Mouse (Mus musculus): Measurements from ENCODE around the gene Wwc1. TPM values are rescaled to one million over a fixed set of nuclear protein-coding genes. Genes with fewer than 3 reads are reported as not detected.

Gene Wwc1
- 0.16 TPM in 1 of 2 replicates, not detected in the other for polyA plus RNA-seq (2012; ENCODE audit: insufficient read depth, insufficient read length, missing spikeins)

DNA sequence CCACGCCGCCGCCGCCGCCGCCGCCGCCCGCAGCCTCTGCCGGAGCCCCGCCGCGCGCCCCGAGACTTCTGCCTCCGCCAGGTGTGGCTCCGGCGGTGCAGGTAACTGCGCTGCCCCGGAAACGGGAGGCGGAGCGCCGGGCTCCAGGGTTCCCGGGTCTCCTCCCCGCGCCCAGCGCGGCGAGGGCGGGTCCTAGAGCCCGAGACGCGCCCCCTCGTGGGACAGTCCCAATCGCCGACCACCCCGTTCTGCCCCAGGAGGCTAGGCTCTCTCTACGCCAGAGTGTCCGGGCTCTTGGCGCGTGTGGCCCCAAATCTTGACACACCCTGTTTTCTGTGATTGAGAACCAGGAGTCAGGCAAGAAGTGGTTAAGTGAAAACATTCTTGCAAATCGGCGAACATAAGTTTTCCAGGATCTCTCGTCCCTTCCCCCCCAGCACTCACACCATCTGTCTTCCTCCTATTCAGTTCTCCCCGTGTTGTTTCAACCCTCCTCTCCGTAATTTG lies at the start of gene Wwc1:
Gene Wwc1 (minus strand): TSS at position 117 of the 507 bp plus-strand sequence.
- no peak for TF ChIP-seq CTCF (IDR thresholded peaks at IDR 0.05; ENCODE audit: low read depth, low read length)
- TF ChIP-seq POLR2A (IDR thresholded peaks at IDR 0.05; ENCODE audit: borderline replicate concordance, low read depth, low read length): no peak
- no peak within 1 kb of the TSS for H3K4me3 ChIP-seq (ENCODE audit: insufficient read depth, low read length)
- H3K4me1 ChIP-seq (ENCODE audit: control insufficient read depth, insufficient read depth, low read length): no peaks in the 10 kb centered on the region
- H3K27ac ChIP-seq (ENCODE audit: insufficient read depth, low read depth, low read length): no peak within 1 kb of the TSS

DNA sequence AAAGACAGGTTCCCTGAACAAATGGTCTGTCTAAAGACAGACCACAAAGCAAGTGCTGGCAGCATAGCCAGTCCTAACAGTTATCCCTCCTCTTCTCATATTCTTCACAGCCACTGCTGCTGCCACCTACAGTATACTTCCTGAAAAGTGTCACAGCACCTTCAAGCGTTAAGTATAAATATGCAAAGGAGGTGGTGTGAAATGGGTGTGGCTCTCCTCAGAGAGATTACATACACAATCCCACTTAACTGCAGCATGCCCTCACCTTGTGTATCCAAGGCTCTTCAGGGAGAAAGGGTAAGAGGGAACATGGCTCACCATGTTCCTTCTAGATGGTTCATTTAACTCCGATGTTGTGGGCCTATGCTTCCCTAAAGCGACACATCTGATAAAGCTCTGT lies 39.7 kb upstream of the Wwc1 start:
- no peak overlapping the region for H3K27ac ChIP-seq (ENCODE audit: insufficient read depth, low read depth, low read length)
- H3K4me1 ChIP-seq (ENCODE audit: control insufficient read depth, insufficient read depth, low read length): no peaks in the 10 kb centered on the region
- no peak for TF ChIP-seq CTCF (IDR thresholded peaks at IDR 0.05; ENCODE audit: low read depth, low read length)
- no peak for TF ChIP-seq POLR2A (IDR thresholded peaks at IDR 0.05; ENCODE audit: borderline replicate concordance, low read depth, low read length)
- no peak overlapping the region for H3K4me3 ChIP-seq (ENCODE audit: insufficient read depth, low read length)

DNA sequence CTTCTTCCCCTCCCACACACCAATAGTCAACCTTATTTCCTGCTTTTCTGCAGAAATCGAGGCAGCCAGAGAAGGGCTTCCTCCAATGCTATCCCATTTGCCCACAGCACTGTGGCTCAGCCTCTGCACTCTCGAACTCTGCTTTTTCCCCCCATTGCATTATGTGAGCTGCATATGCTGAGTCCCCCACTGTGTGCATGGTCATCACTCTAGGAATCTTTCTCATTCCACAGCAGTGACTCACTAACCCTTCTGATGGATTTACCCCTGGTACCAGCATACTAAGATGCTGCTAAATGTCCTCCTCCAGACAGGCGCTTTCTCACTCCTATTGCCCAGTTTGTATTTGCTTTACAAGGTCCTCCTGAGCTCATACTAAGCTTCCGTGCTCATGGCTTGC lies 32.9 kb upstream of the Wwc1 start:
- Histone ChIP-seq H3K4me3 (ENCODE audit: insufficient read depth, low read length) (no peak overlapping the region), H3K4me1 (ENCODE audit: control insufficient read depth, insufficient read depth, low read length) (no peaks in the 10 kb centered on the region), H3K27ac (ENCODE audit: insufficient read depth, low read depth, low read length) (no peak overlapping the region)
- no peak for TF ChIP-seq CTCF (IDR thresholded peaks at IDR 0.05; ENCODE audit: low read depth, low read length)
- TF ChIP-seq POLR2A (IDR thresholded peaks at IDR 0.05; ENCODE audit: borderline replicate concordance, low read depth, low read length): no peak

DNA sequence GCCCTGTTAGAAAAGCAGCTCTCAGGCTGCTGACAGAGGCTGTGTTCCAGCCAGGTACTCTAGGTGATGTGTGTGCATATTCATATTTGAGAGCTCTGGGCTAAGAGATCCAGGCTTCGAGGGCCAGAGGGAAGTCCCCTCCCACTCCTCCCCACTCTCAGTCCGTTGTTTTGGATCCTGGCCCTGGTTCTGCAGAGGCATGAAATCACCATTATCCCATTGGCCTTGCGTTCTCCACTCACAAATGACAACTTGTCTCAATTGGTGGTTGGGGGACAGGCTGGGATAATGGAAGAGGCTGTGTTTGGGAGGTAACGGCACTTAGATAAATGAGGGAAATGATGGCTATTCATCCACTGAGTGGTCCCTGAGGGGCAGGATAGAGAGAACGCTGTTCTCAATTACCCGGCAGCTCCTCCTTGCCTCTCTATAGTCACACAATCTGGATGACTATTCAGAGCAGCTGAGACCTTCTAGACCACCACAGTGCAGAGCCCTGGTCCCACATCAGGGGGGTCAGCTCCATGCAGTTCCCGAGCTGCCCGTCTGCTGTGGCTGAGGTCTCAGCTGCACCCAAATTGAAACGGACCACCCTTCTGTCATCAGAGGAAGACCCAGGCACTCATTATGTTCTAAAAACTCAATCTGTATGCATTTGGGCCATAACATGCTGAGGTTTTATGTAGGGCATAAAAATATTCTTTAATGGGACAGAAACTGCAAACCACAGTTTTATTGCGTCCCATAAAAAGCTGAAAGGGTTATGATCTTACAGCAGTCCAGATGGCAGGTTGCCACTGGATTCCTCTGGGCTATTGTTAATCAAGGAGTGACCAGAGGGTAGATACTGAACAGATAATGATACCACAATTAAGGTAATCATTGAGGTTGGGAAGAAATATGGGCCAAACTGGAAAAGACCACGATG lies 29.2 kb upstream of the Wwc1 start:
- H3K4me1 ChIP-seq (ENCODE audit: control insufficient read depth, insufficient read depth, low read length): no peaks in the 10 kb centered on the region
- no peak overlapping the region for H3K4me3 ChIP-seq (ENCODE audit: insufficient read depth, low read length)
- no peak overlapping the region for H3K27ac ChIP-seq (ENCODE audit: insufficient read depth, low read depth, low read length)
- no peak for TF ChIP-seq POLR2A (IDR thresholded peaks at IDR 0.05; ENCODE audit: borderline replicate concordance, low read depth, low read length)
- no peak for TF ChIP-seq CTCF (IDR thresholded peaks at IDR 0.05; ENCODE audit: low read depth, low read length)

DNA sequence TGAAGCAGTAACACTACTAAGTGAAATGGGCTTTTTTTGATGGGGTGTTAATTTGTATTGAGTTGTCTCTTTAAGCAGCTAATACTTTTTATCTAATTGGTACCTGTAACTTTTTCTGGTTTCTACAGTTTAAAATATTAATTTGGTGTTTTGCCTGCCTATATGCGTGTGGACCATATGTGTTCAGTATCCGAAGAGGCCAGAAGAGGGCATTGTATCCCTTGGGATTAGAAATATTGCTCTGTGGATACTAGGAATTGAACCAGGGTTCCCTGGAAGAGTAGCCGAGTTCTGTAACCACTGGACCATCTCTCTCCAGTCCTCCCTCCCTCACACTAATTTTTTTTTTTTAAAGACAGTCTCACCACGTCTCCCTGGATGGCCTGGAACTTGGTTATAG lies 22.6 kb upstream of the Wwc1 start:
- no peak for TF ChIP-seq POLR2A (IDR thresholded peaks at IDR 0.05; ENCODE audit: borderline replicate concordance, low read depth, low read length)
- TF ChIP-seq CTCF (IDR thresholded peaks at IDR 0.05; ENCODE audit: low read depth, low read length): no peak
- Histone ChIP-seq H3K27ac (ENCODE audit: insufficient read depth, low read depth, low read length) (no peak overlapping the region), H3K4me3 (ENCODE audit: insufficient read depth, low read length) (no peak overlapping the region), H3K4me1 (ENCODE audit: control insufficient read depth, insufficient read depth, low read length) (no peaks in the 10 kb centered on the region)

DNA sequence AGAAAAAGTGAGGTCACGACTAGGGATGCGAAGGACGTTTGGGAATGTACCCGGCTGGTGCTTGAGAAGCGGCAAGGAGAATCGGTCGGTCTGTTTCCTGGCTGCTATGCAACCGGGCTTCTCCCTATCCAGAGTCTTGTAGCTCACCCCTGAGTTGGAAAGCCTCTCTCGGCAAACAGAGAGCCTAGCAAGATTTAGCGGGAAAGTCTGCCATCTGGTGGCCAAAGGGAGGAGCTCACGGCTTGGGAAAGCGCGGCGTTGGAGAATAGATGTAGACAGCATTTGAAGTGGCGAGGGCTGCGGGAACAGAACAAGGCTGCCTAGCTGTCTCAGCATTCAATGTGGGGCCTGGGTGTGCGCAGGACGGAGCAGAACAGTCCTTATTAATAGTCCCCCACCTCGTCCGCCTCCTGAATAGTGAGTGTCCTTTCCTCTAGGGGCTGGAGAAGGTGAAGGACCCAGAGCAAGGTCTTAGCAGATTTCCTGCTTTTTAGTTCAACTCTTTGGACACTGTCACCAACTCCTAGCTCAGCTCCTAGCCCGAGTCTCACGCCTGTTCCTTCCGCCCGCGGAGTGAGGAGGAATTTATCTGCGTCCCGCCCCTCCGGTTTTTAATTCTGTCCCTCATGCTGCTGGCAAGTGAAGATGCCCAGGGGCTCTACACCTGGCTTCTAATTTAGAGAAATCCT lies 21.1 kb upstream of the Wwc1 start:
- Histone ChIP-seq H3K4me3 (ENCODE audit: insufficient read depth, low read length) (no peak overlapping the region), H3K4me1 (ENCODE audit: control insufficient read depth, insufficient read depth, low read length) (no peaks in the 10 kb centered on the region), H3K27ac (ENCODE audit: insufficient read depth, low read depth, low read length) (no peak overlapping the region)
- no peak for TF ChIP-seq POLR2A (IDR thresholded peaks at IDR 0.05; ENCODE audit: borderline replicate concordance, low read depth, low read length)
- peak; percentile 95 for TF ChIP-seq CTCF (IDR thresholded peaks at IDR 0.05; ENCODE audit: low read depth, low read length)

DNA sequence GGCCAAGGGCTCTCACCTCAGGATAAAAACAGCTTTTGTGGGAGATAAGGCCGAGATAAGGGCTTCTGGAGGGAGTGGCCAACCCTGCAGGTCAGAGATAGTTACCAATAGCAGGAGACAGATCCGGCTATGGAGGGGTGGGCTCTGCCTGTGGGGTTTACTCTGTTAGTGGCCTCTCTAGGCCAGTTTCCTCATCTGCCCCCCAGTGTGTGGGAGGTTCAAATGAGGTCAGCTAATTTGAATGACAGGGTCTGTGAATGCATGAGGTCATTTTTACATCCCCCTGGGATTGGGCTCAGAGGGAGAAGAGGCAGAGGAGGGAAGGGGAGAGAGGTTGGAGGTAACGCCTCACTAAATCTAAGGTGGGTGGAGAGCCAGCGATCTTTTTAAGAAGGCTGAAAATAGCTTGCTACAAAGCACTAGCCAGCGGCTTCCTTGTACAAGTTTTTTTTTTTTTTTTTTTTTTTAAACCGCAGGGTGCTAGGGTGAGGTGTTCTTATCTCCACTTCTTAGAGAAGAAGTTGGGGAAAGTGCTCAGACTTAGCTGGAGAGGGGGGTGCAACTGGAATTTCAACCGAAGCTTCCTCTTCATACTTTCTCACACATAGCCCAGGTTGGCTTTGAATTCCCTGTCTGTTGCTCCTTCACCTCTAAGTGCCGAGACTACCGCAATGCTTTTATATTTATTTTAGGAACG lies 20.4 kb upstream of the Wwc1 start:
- Histone ChIP-seq H3K4me3 (ENCODE audit: insufficient read depth, low read length) (no peak overlapping the region), H3K27ac (ENCODE audit: insufficient read depth, low read depth, low read length) (no peak overlapping the region), H3K4me1 (ENCODE audit: control insufficient read depth, insufficient read depth, low read length) (no peaks in the 10 kb centered on the region)
- TF ChIP-seq POLR2A (IDR thresholded peaks at IDR 0.05; ENCODE audit: borderline replicate concordance, low read depth, low read length): no peak
- TF ChIP-seq CTCF (IDR thresholded peaks at IDR 0.05; ENCODE audit: low read depth, low read length): no peak

DNA sequence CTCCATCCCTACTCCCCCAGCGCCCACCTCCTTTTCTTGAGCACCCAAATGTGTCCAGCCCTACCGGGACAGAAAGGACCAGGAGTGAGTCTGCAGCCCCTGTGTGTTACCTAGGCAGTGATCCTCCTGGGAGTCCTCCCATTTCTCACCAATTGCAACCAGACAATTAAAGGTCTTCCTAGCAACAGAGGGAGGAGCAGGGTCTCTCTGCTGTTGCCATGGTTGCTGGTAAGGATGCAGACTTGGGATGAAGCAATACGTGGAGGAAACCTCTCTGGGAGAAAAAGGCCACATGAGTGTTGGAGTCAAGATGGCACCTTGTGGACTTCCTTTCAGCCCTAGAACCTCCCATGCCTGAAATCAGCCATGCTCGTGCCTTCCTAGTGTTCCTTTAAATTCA lies 19.7 kb upstream of the Wwc1 start:
- TF ChIP-seq CTCF (IDR thresholded peaks at IDR 0.05; ENCODE audit: low read depth, low read length): no peak
- TF ChIP-seq POLR2A (IDR thresholded peaks at IDR 0.05; ENCODE audit: borderline replicate concordance, low read depth, low read length): no peak
- Histone ChIP-seq H3K4me3 (ENCODE audit: insufficient read depth, low read length) (no peak overlapping the region), H3K4me1 (ENCODE audit: control insufficient read depth, insufficient read depth, low read length) (no peaks in the 10 kb centered on the region), H3K27ac (ENCODE audit: insufficient read depth, low read depth, low read length) (no peak overlapping the region)

DNA sequence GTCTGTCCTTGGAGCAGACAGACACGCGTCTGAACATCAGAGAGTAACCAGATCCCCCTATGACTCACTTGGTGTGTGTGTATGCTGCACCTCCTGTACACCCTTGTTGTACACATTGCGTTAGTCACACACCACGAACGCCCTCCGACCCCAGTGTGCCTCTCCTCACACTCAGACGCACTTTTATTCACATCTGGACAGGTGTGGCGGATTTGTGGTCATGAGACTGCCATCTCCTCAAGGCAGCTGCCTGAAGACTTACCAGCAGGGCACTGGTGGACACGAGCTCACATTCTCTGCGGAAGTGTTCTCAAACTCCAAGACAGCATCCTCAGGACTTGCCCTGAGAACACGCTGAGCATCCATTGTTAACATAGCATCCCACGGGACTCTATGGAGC lies 17.7 kb upstream of the Wwc1 start:
- H3K4me1 ChIP-seq (ENCODE audit: control insufficient read depth, insufficient read depth, low read length): no peaks in the 10 kb centered on the region
- H3K4me3 ChIP-seq (ENCODE audit: insufficient read depth, low read length): no peak overlapping the region
- no peak for TF ChIP-seq POLR2A (IDR thresholded peaks at IDR 0.05; ENCODE audit: borderline replicate concordance, low read depth, low read length)
- TF ChIP-seq CTCF (IDR thresholded peaks at IDR 0.05; ENCODE audit: low read depth, low read length): no peak
- H3K27ac ChIP-seq (ENCODE audit: insufficient read depth, low read depth, low read length): no peak overlapping the region

Data from bone marrow macrophage, adult 2 months (primary cell).